Mouse (Mus musculus): ENCODE measurements around the gene Fcgr3.
"Not testable (repeated sequence)": the region's sequence is repeated elsewhere in the genome, so short reads cannot be mapped to it uniquely, and the experiment has no call there.

- not testable (repeated sequence) for TF ChIP-seq GATA1, TAL1 (IDR thresholded peaks at IDR 0.05; ENCODE audit: low read length)
Observed at GRCm38 (mm10) chr1:171065768-171066167, 1.0 kb upstream of the Fcgr3 start.

Measured in erythroblast, embryonic 14.5 days (primary cell).